Mouse (Mus musculus): ENCODE measurements around the gene Olfr1417. TPM values are rescaled to one million over a fixed set of nuclear protein-coding genes. Genes with fewer than 3 reads are reported as not detected.

Olfr1417 gene
- polyA plus RNA-seq, 1 experiment from 2014 or later = 0.09 TPM

DNA sequence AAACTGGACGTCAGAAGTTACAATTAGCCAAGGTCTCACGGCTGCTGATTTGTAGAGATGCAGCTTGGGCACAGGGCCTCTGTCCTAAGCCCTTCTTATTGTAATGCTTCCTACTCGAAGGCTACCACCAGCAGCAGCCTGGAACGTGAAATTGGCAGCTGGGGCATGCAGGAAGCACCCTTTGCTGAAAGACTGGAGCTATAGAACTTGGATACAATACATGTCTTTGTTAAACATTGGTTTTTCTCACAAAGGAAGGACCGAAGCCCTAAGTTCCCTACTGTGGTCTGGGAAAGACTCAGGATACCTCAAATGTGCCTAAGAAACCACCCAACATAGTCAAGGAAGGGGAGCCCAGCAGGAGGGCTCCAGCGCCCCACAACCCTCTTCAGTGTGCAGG lies 31.2 kb downstream of the Olfr1417 start:
- H3K4me1 ChIP-seq = peaks cover 20% of the 10 kb centered on the region

GRCm38 (mm10) chr19:11807251-11807650 lies 31.8 kb downstream of the Olfr1417 start:
- Histone ChIP-seq H3K27me3 (replicated peaks) (no peaks in the 10 kb centered on the region), H3K27ac (no peak overlapping the region), H3K4me3 (no peak overlapping the region), H3K9ac (no peak overlapping the region), H3K36me3 (replicated peaks) (no peaks in the 10 kb centered on the region), H3K4me1 (peaks cover 15% of the 10 kb centered on the region), H3K4me2 (no peak overlapping the region), H3K9me3 (no peaks in the 10 kb centered on the region)
- 72% methylated on average over 2 of the region's 2 CpGs for WGBS
- ATAC-seq (replicated peaks) = no peak

More for the DNA sequence above, 31.2 kb downstream of the Olfr1417 start:
- Histone ChIP-seq H3K9ac (no peak overlapping the region), H3K27me3 (replicated peaks) (no peaks in the 10 kb centered on the region), H3K27ac (no peak overlapping the region), H3K36me3 (replicated peaks) (no peaks in the 10 kb centered on the region), H3K4me3 (no peak overlapping the region), H3K4me2 (no peak overlapping the region), H3K9me3 (no peaks in the 10 kb centered on the region)
- ATAC-seq (replicated peaks) = no peak
- 25% methylated on average over 6 of the region's 6 CpGs for WGBS

GRCm38 (mm10) chr19:11804423-11804822 lies 34.6 kb downstream of the Olfr1417 start:
- Histone ChIP-seq H3K9ac (no peak overlapping the region), H3K27me3 (replicated peaks) (no peaks in the 10 kb centered on the region), H3K36me3 (replicated peaks) (0 out of 2 replicates have a peak, but pooled peaks cover 3% of the 10 kb centered on the region), H3K4me1 (no peaks in the 10 kb centered on the region), H3K27ac (no peak overlapping the region), H3K9me3 (no peaks in the 10 kb centered on the region), H3K4me2 (no peak overlapping the region), H3K4me3 (no peak overlapping the region)
- no peak for ATAC-seq (replicated peaks)
- 63% methylated on average over 1 of the region's 1 CpGs for WGBS

GRCm38 (mm10) chr19:11800531-11801315 lies 38.3 kb downstream of the Olfr1417 start:
- no peak for ATAC-seq (replicated peaks)
- WGBS = 75% methylated on average over 8 of the region's 8 CpGs
- no peaks in the 10 kb centered on the region for H3K4me1 ChIP-seq

DNA sequence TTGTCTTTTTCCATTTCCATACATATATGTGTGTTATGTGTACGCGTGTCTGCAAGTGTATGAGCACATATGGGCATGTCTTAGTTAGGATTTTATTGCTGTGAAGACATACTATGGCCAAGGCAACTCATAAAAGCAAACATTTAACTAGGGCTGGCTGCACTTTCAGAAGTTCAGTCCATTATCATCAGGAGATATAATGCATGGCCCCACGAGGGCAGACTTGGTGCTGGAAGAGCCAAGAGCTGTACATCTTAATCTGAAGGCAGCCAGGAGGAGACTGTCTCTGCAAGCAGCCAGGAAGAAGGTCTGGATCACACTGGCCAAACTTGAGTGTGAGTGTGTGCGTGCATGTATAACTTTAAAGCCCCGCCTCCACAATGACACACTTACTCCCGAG lies 44.6 kb downstream of the Olfr1417 start:
- Histone ChIP-seq H3K27ac (no peak overlapping the region), H3K9me3 (no peaks in the 10 kb centered on the region), H3K36me3 (replicated peaks) (no peaks in the 10 kb centered on the region), H3K4me2 (no peak overlapping the region), H3K27me3 (replicated peaks) (no peaks in the 10 kb centered on the region), H3K9ac (no peak overlapping the region), H3K4me1 (no peaks in the 10 kb centered on the region), H3K4me3 (no peak overlapping the region)
- no peak for ATAC-seq (replicated peaks)
- WGBS = 92% methylated on average over 6 of the region's 6 CpGs

More at GRCm38 (mm10) chr19:11800531-11801315, 38.3 kb downstream of the Olfr1417 start:
- Histone ChIP-seq H3K4me2 (no peak overlapping the region), H3K9ac (no peak overlapping the region), H3K36me3 (replicated peaks) (0 out of 2 replicates have a peak, but pooled peaks cover 3% of the 10 kb centered on the region), H3K4me3 (no peak overlapping the region), H3K27ac (no peak overlapping the region), H3K27me3 (replicated peaks) (no peaks in the 10 kb centered on the region), H3K9me3 (no peaks in the 10 kb centered on the region)

DNA sequence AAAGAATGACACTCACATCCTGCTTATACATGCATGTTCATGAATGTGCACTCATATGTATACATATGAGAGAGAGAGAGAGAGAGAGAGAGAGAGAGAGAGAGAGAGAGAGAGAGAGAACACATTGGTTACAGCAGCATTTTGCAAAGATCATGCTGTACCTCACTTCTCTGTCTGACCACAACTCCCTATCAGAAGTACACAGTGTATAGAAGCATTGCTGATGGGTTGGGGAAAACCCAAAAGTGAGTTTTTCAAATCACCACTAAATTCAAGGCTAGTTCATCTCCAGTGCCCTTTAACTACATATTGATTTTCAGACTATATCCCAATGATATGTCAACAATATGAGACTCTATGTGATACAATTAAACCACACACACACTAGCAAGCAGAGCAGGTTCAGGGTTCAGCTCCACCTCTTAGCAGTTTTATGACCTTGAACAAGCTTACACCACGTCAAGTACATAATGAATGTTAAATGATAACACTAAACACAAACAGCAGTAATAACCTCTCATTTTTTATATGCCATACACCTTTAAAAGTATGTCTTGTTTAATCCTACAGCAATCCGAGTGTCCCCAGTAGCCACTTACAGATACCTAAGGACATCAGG lies 45.2 kb downstream of the Olfr1417 start:
- WGBS = 85% methylated on average over 2 of the region's 2 CpGs
- no peak overlapping the region for H3K9ac ChIP-seq

DNA sequence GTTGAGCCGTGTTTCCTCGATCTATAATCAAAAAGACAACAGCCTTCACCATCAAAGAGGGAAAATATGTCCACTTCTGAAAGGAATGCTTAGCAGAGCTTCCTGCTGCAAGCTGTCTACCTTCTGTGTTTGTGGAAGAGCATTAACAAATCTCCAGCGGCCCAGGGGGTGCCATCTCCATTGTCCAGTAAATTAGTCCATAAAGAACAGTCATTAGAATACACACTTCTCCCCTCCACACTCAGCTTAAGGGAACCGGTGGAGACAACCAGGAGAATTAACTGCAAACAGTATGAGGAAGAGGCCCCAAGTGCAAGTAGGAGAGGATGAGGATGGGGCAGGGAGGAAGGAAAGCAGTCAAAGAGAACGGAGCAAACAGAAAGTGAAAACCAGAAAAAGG lies 47.2 kb downstream of the Olfr1417 start:
- no peak overlapping the region for H3K9ac ChIP-seq
- H3K27ac ChIP-seq = no peak overlapping the region
- no peaks in the 10 kb centered on the region for H3K9me3 ChIP-seq
- 75% methylated on average over 5 of the region's 5 CpGs for WGBS
- ATAC-seq (replicated peaks) = no peak
- no peak overlapping the region for H3K4me3 ChIP-seq
- peaks cover 2% of the 10 kb centered on the region; the same call in 1 of the 2 replicates for H3K36me3 ChIP-seq (replicated peaks)
- H3K4me1 ChIP-seq = no peaks in the 10 kb centered on the region
- no peak overlapping the region for H3K4me2 ChIP-seq
- H3K27me3 ChIP-seq (replicated peaks) = no peaks in the 10 kb centered on the region

More for the DNA sequence above, 45.2 kb downstream of the Olfr1417 start:
- H3K4me2 ChIP-seq = no peak overlapping the region
- no peaks in the 10 kb centered on the region for H3K27me3 ChIP-seq (replicated peaks)
- ATAC-seq (replicated peaks) = no peak
- no peak overlapping the region for H3K4me3 ChIP-seq
- no peaks in the 10 kb centered on the region for H3K4me1 ChIP-seq
- H3K27ac ChIP-seq = no peak overlapping the region
- no peaks in the 10 kb centered on the region for H3K9me3 ChIP-seq
- peaks cover 2% of the 10 kb centered on the region; the same call in 1 of the 2 replicates for H3K36me3 ChIP-seq (replicated peaks)

- H3K4me3 ChIP-seq = no peak overlapping the region
- ATAC-seq (replicated peaks) = no peak
Observed at GRCm38 (mm10) chr19:11788876-11789275, 50.1 kb downstream of the Olfr1417 start.

GRCm38 (mm10) chr19:11787826-11788225 lies 51.2 kb downstream of the Olfr1417 start:
- Histone ChIP-seq H3K9ac (no peak overlapping the region), H3K36me3 (replicated peaks) (peaks cover 9% of the 10 kb centered on the region; the same call in 1 of the 2 replicates), H3K27ac (no peak overlapping the region), H3K9me3 (no peaks in the 10 kb centered on the region), H3K4me2 (no peak overlapping the region), H3K4me1 (no peaks in the 10 kb centered on the region), H3K4me3 (no peak overlapping the region), H3K27me3 (replicated peaks) (no peaks in the 10 kb centered on the region)
- ATAC-seq (replicated peaks) = no peak
- WGBS = 94% methylated on average over 6 of the region's 6 CpGs

More at GRCm38 (mm10) chr19:11788876-11789275, 50.1 kb downstream of the Olfr1417 start:
- no peak overlapping the region for H3K4me2 ChIP-seq
- H3K4me1 ChIP-seq = no peaks in the 10 kb centered on the region
- H3K9me3 ChIP-seq = no peaks in the 10 kb centered on the region
- no peak overlapping the region for H3K9ac ChIP-seq
- H3K36me3 ChIP-seq (replicated peaks) = peaks cover 9% of the 10 kb centered on the region; the same call in 1 of the 2 replicates
- WGBS = 92% methylated on average over 6 of the region's 6 CpGs
- H3K27ac ChIP-seq = no peak overlapping the region
- H3K27me3 ChIP-seq (replicated peaks) = no peaks in the 10 kb centered on the region

DNA sequence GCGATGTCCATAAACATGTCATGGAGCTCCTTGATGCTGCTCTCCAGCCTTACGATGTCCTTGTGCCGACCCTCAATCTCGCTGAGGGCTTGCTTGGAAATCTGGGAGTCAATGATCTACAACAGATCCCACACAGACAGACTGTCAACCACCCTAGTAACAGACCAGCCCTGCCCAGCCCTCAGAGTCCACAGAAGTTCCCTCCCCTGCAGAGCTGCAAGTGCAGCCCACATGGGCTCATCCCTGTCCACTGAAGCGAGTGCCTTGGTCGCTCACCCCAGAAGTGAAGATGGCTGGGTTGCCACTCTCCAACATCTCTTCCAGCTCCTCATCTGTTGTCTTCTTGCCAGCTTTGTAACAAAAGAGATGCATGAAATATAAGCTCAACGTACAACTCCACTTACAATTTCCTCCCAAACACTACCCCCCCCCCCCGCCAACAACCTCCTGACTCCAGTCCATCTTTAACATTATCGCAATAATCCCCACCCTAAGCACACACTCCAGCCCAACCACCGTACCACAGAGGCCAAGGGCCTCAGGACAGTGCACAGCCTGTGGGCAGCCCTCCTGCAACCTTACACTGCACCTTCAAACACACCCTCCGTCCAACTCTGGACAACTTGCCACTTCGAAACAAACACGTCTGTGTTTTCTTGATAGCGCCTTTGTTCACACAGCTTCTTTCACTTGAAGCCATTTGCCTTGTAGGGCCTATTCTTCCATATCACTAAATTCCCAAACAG lies 53.4 kb downstream of the Olfr1417 start:
- WGBS = 92% methylated on average over 14 of the region's 14 CpGs
- Histone ChIP-seq H3K9me3 (no peaks in the 10 kb centered on the region), H3K4me1 (no peaks in the 10 kb centered on the region), H3K36me3 (replicated peaks) (peaks cover 9% of the 10 kb centered on the region; the same call in 1 of the 2 replicates), H3K4me2 (no peak overlapping the region), H3K27ac (no peak overlapping the region), H3K4me3 (no peak overlapping the region), H3K9ac (no peak overlapping the region), H3K27me3 (replicated peaks) (no peaks in the 10 kb centered on the region)
- ATAC-seq (replicated peaks) = no peak

DNA sequence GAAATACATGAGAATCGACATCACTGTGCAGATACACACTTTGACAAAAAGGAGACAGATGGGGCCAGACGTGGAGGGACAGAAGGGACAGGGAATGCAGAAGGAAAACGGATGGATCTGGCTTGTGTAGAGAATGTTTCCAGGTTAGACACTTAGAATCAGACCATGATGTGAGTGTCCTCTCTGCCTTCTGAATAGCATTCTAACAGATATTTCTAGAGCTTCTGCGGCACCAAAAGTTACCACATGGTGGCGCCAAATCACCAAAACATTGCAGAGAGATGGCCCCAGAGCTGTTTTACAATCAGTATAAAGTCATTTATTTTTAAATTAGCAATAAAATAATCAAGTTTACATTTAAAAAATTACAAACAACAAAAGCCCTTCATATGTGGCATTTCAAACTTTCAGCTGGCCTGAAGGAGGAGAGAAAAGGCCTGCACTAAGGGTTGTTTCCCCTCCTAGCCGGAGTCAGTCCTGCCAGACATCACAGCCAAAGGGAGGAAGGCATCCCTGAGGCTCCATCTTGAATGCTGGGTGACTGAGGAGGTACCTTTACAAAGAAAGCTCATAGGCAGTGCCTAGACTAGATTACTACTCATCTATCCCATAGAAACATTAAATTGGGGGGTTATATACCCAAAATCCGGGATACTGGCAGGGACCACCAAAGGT lies 61.7 kb downstream of the Olfr1417 start:
- Histone ChIP-seq H3K4me1 (no peaks in the 10 kb centered on the region), H3K4me2 (no peak overlapping the region), H3K9me3 (no peaks in the 10 kb centered on the region), H3K4me3 (no peak overlapping the region), H3K27ac (no peak overlapping the region), H3K36me3 (replicated peaks) (peaks cover 11% of the 10 kb centered on the region; the same call in 1 of the 2 replicates), H3K9ac (no peak overlapping the region), H3K27me3 (replicated peaks) (no peaks in the 10 kb centered on the region)
- 60% methylated on average over 7 of the region's 7 CpGs for WGBS
- peak; percentile 70 for ATAC-seq (replicated peaks)
